Mouse (Mus musculus) forebrain, embryonic 16.5 days (tissue): ENCODE data around the gene Zdhhc4. TPM values are rescaled to one million over a fixed set of nuclear protein-coding genes. Genes with fewer than 3 reads are reported as not detected.

Source experiments
- ATAC-seq: fragments of 200-750 bp; cut with Nextera tagmentation; 2 replicates; pipeline ENCODE4 v1.8.0; 2017; ENCODE audit warnings: mild to moderate bottlenecking, moderate library complexity
- H3K27ac ChIP-seq: fragments of 300-500 bp; sonication (generic); 2 replicates; pipeline ENCODE4 v1.5.1; 2014; ENCODE audit warnings: low read length, control low read depth
- H3K27me3 ChIP-seq: fragments of 300-500 bp; sonication (generic); replicated peaks from 2 replicates; pipeline ENCODE4 v1.6.1; 2014; ENCODE audit warnings: low read length; ENCODE audit not compliant: control insufficient read depth, insufficient read depth
- H3K36me3 ChIP-seq: fragments of 300-500 bp; sonication (generic); 2 replicates; pipeline ENCODE4 v1.6.1; 2014; ENCODE audit not compliant: control insufficient read depth, insufficient read depth
- H3K4me1 ChIP-seq: fragments of 300-500 bp; sonication (generic); replicated peaks from 2 replicates; pipeline ENCODE4 v1.6.1; 2014; ENCODE audit warnings: low read length; ENCODE audit not compliant: control insufficient read depth, insufficient read depth
- H3K4me2 ChIP-seq: fragments of 300-500 bp; sonication (generic); 2 replicates; pipeline ENCODE4 v1.6.1; 2014; ENCODE audit warnings: mild to moderate bottlenecking, low read length, control low read depth
- H3K4me3 ChIP-seq: fragments of 300-500 bp; sonication (generic); replicated peaks from 2 replicates; pipeline ENCODE4 v1.5.1; 2014; ENCODE audit warnings: mild to moderate bottlenecking, low read length, control low read depth
- H3K9ac ChIP-seq: fragments of 300-500 bp; sonication (generic); replicated peaks from 2 replicates; pipeline ENCODE4 v1.6.1; 2014; ENCODE audit warnings: low read depth, low read length, control low read depth
- H3K9me3 ChIP-seq: fragments of 300-500 bp; sonication (generic); 2 replicates; pipeline ENCODE4 v1.6.1; 2016; ENCODE audit warnings: low read length; ENCODE audit not compliant: control insufficient read depth
- WGBS: fragments of 180-500 bp; shearing (Covaris S2); extraction: QIAGEN DNeasy Blood & Tissue Kit; methylation state at CpG from one replicate; pipeline ENCODE4 v1.1.7; 2014; 5-methylcytosine and 5-hydroxymethylcytosine counted together
- polyA plus RNA-seq: library from polyadenylated mRNA; unstranded; fragments of >200 nt; fragmentation: Nextera tagmentation; extraction: Ambion mirVana; gene quantifications from 2 replicates; pipeline ENCODE4 v1.2.1, GENCODE M21; 2015

Gene Zdhhc4
- polyA plus RNA-seq, 1 experiment from 2014 or later = 78.6 TPM

DNA sequence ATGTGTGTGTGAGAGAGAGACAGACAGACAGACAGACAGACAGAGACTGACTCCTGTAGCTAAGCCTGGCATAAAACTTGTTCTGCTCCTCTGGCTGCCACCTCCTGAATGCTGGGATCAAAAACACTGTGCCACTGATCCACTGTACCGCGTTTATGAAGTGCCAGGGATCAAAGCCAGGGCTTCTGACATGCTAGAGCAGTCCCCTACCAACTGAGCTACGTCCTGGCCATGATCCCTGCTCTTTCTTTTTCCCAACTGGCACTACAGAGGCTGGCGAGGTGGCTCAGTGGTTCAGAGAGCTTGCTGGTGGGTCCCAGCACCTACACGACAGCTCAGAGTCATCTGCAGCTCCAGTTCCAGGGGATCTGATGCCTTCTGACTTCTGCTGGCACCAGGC lies 53.3 kb downstream of the Zdhhc4 start:
- Histone ChIP-seq H3K27ac (no peak overlapping the region), H3K4me1 (peaks cover 7% of the 10 kb centered on the region), H3K9ac (no peak overlapping the region), H3K4me2 (no peak overlapping the region), H3K36me3 (no peaks in the 10 kb centered on the region), H3K4me3 (no peak overlapping the region), H3K9me3 (no peaks in the 10 kb centered on the region), H3K27me3 (no peaks in the 10 kb centered on the region)
- ATAC-seq = no peak
- WGBS = 44% methylated on average over 5 of the region's 5 CpGs

GRCm38 (mm10) chr5:143272540-143273330 lies 56.3 kb downstream of the Zdhhc4 start:
- no peak overlapping the region for H3K27ac ChIP-seq
- no peak for ATAC-seq
- WGBS = 84% methylated on average over 16 of the region's 16 CpGs
- no peaks in the 10 kb centered on the region for H3K27me3 ChIP-seq
- H3K9ac ChIP-seq = no peak overlapping the region
- H3K9me3 ChIP-seq = no peaks in the 10 kb centered on the region
- H3K4me3 ChIP-seq = no peak overlapping the region
- peaks cover 25% of the 10 kb centered on the region for H3K4me1 ChIP-seq
- no peak overlapping the region for H3K4me2 ChIP-seq
- no peaks in the 10 kb centered on the region for H3K36me3 ChIP-seq

- no peak for ATAC-seq
- Histone ChIP-seq H3K27me3 (no peaks in the 10 kb centered on the region), H3K27ac (no peak overlapping the region), H3K9me3 (no peaks in the 10 kb centered on the region), H3K9ac (no peak overlapping the region), H3K4me2 (no peak overlapping the region), H3K36me3 (no peaks in the 10 kb centered on the region), H3K4me3 (no peak overlapping the region), H3K4me1 (peaks cover 28% of the 10 kb centered on the region)
- whole genome bisulfite sequencing = 82% methylated on average over 3 of the region's 3 CpGs
Measured at GRCm38 (mm10) chr5:143272108-143272507, 56.9 kb downstream of the Zdhhc4 start.

- Histone ChIP-seq H3K27ac (no peak overlapping the region), H3K9me3 (no peaks in the 10 kb centered on the region), H3K27me3 (no peaks in the 10 kb centered on the region), H3K4me1 (peaks cover 30% of the 10 kb centered on the region), H3K9ac (no peak overlapping the region), H3K4me2 (no peak overlapping the region), H3K4me3 (no peak overlapping the region), H3K36me3 (no peaks in the 10 kb centered on the region)
- 86% methylated on average over 6 of the region's 6 CpGs for WGBS
- ATAC-seq = no peak
Measured at GRCm38 (mm10) chr5:143271642-143272041, 57.4 kb downstream of the Zdhhc4 start.

DNA sequence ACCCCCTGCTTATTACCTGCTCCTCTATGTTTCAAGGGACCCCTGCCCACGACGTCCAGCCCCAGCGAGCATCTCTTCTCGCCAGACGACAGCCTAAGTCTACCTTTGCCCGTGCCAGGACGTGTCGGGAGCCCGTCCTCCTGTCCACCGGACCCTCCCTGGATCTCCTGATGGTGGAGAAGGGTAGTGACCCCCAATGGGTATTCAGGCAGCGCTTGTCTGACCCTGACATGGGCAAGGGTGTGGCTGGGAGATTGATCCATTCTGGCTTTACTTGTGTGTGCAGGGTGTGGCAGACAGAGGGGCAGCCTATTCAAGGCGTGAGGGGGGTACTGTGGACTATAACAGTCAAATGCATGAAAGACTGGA lies 58.9 kb downstream of the Zdhhc4 start:
- ATAC-seq = no peak; the same call in 1 of the 2 replicates
- no peaks in the 10 kb centered on the region for H3K36me3 ChIP-seq
- WGBS = 3% methylated on average over 12 of the region's 12 CpGs
- H3K9me3 ChIP-seq = no peaks in the 10 kb centered on the region
- H3K27me3 ChIP-seq = no peaks in the 10 kb centered on the region
- peak overlapping the region; percentile 89 for H3K4me3 ChIP-seq
- H3K4me2 ChIP-seq = peak overlapping the region; percentile 84
- H3K9ac ChIP-seq = peak overlapping the region; percentile 98
- peak overlapping the region; percentile 44; the same call in 1 of the 2 replicates for H3K27ac ChIP-seq
- peaks cover 30% of the 10 kb centered on the region for H3K4me1 ChIP-seq

DNA sequence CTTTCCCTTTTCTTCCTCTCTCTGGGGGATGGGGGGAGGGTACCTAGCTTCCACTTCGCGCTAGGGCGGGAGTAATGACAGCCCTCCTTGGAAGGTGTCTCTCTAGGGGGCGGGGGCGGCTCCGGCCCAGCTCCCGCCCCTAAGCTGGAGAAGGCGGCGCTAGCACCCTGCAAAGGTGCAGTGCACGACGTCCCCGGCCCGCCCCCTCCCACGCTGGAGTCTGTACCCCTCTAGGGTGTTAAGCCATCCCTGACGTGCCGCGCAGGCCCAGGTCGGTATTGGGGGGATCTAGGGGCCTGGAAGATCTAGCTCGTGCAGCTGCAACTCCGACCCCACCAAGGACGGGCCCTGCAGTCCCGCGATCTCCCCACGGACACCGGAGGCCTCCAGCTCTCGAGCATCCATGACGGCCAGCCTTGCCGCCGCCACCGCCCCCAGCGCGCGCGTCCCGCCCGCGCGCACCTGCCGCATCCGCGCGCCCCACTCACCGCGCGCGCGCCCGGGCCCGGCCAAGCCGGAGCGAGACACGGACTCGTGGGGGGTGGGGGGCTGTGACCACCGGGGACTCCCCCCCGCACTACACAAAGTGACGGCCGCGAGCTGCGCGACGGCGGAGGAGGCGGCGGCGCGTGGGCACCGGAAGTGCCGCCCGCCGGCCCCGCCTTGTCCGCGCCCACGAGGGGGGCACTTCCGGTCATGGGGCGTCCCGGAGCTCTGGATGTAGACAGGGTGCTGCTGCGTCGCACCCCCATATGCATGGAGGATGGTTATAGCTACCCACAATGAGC lies 59.5 kb downstream of the Zdhhc4 start, which contains the start of gene Zfp316:
Gene Zfp316, minus strand, starts transcription at position 660 of the 788 bp plus-strand sequence.
- peak within 1 kb of the TSS; percentile 77 for H3K27ac ChIP-seq
- ATAC-seq = peak; percentile 87
- H3K4me1 ChIP-seq = peaks cover 30% of the 10 kb centered on the region
- H3K4me2 ChIP-seq = peak within 1 kb of the TSS; percentile 84
- H3K9ac ChIP-seq = peak within 1 kb of the TSS; percentile 98
- peak within 1 kb of the TSS; percentile 89 for H3K4me3 ChIP-seq
- H3K9me3 ChIP-seq = no peaks in the 10 kb centered on the region
- H3K36me3 ChIP-seq = no peaks in the 10 kb centered on the region
- no peaks in the 10 kb centered on the region for H3K27me3 ChIP-seq
- under 1% methylated on average over 61 of the region's 79 CpGs for WGBS

DNA sequence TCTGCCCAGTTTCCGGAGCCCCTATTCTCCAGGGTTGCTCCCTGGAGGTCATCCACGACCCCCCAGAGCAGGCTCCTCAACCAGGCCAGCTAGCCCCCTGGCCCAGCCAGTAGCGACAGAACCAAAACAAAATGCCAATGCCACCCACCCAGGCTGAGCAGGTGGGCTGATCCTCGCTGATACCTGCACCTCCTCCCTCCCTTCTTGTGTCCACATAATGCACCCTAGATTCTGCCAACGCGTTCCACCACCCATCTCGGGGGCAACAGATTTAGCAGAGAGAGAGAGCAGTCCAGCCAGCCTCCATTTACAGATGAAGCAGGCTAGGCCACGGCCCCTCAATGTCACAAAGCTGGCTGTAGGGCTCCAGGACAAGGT lies 60.1 kb downstream of the Zdhhc4 start:
- Histone ChIP-seq H3K4me1 (peaks cover 30% of the 10 kb centered on the region), H3K36me3 (peaks cover 2% of the 10 kb centered on the region; the same call in 1 of the 2 replicates), H3K4me2 (peak overlapping the region; percentile 84), H3K27ac (peak overlapping the region; percentile 77), H3K9me3 (no peaks in the 10 kb centered on the region), H3K27me3 (no peaks in the 10 kb centered on the region), H3K4me3 (peak overlapping the region; percentile 89), H3K9ac (peak overlapping the region; percentile 98)
- ATAC-seq = no peak; the same call in 1 of the 2 replicates
- WGBS = 22% methylated on average over 8 of the region's 8 CpGs

- no peak for ATAC-seq
- 85% methylated on average over 6 of the region's 6 CpGs for WGBS
- H3K4me1 ChIP-seq = peaks cover 30% of the 10 kb centered on the region
Measured at GRCm38 (mm10) chr5:143266794-143267193, 62.3 kb downstream of the Zdhhc4 start.

More at GRCm38 (mm10) chr5:143266794-143267193, 62.3 kb downstream of the Zdhhc4 start:
- no peak overlapping the region for H3K4me2 ChIP-seq
- no peak overlapping the region for H3K9ac ChIP-seq
- no peaks in the 10 kb centered on the region for H3K27me3 ChIP-seq
- H3K4me3 ChIP-seq = no peak overlapping the region
- no peaks in the 10 kb centered on the region for H3K9me3 ChIP-seq
- H3K27ac ChIP-seq = no peak overlapping the region
- H3K36me3 ChIP-seq = peaks cover 19% of the 10 kb centered on the region
